Mouse (Mus musculus) inflammation-experienced regulatory T-cells, adult 6 months (primary cell): ENCODE measurements at regions not wholly inside any gene's neighbourhood (a gene's known extent, or its start where the extent isn't known, plus 50 kb on each side); places are given as distances from the start of the nearest gene placed in this dataset.
A peak's percentile ranks its signal among the peaks of the same experiment; 100 is the strongest.
"Not testable (repeated sequence)": the region's sequence is repeated elsewhere in the genome, so short reads cannot be mapped to it uniquely, and the experiment has no call there.

Experiments
- ATAC-seq: one replicate; pipeline ENCODE4 v1.8.0; 2017

- ATAC-seq: not testable (repeated sequence)
Observed at GRCm38 (mm10) chr4:145455573-145455972, 55.0 kb upstream of the Zfp990 start.

DNA sequence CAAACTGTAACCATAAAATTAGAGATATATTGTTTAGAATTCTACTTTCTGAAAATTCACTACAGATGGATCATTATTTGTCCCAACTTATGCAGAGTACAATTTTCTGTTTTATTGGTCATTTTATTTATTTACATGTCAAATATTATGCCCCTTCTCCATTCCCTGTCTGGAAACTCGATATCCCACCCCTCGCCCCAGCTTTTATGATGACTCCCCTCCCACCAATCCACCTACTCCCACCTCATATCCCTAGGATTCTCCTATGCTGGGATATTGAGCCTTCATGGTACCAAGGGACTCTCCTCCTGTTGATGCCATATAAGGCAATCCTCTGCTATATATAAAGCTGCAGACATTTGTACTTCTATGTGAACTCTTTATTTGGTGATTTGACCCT, 62.0 kb upstream of the Zfp990 start:
- no peak for ATAC-seq

DNA sequence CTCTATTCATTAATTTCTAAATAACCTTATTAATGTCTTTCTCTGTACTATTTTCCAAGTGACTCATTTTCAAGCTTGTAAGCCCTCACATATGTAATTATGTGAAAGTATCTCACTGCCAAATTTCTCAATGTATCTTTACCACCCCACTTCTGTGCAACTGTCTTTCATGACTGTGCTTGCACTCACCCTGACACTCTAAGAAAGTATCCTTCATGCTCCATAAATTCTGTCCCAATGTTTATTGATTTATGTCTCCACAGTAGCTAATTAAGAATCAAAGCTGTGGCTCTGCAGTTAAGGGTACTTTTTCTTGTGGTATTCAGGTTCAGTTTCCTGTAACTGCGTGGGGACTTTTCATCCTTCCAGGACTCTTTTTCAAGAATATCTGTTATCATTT, 73.8 kb upstream of the Zfp990 start:
- ATAC-seq: not testable (repeated sequence)

- ATAC-seq: no peak
Observed at GRCm38 (mm10) chr4:145434519-145434918, 76.0 kb upstream of the Zfp990 start.

GRCm38 (mm10) chr4:145434071-145434470, 76.5 kb upstream of the Zfp990 start:
- no peak for ATAC-seq

- not testable (repeated sequence) for ATAC-seq
Observed at GRCm38 (mm10) chr4:145433235-145433634, 77.3 kb upstream of the Zfp990 start.

DNA sequence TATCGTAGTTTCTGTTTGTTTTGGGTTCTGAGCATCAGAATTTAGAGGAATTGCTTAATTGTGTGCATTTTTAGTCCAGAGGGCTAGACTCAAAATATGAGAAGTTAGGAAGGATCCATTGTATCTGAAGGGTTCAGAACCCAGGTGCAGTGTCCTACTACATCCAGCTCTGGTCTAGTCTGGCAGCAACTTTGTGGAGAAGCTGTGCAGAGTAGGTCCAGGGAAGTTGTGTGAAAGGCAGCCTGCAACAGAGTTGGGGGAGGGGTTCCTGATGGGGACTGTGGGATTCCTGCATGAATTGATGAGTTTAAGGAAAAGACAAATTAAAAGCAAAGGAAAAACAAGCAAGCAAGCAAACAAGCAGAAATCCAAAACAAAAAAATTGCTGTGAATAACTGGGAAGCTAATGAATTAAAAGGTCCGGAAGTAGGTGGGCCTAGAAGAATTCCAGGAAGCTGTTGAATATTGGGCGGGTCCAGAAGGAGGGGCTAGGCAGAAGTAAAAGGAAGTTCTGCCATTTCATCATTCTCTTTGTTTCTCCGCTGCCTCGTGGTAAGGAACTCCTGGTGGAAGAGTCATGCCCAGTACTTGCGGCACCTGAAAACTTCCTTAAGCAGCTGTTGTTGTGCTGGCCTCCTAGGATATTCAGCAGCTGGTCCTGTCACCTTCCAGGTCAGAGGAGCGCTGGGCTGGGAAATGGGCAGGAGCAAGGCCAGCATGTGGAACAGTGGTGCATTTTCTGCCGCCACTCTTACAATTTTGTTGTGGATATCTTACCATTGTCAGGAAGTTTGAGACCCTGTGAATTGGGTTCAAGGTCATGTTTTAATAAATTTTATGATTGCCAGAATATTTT, 78.4 kb upstream of the Zfp990 start:
- peak; percentile 25 for ATAC-seq

- ATAC-seq: not testable (repeated sequence)
Observed at GRCm38 (mm10) chr4:145417837-145418236, 92.7 kb upstream of the Zfp990 start.

DNA sequence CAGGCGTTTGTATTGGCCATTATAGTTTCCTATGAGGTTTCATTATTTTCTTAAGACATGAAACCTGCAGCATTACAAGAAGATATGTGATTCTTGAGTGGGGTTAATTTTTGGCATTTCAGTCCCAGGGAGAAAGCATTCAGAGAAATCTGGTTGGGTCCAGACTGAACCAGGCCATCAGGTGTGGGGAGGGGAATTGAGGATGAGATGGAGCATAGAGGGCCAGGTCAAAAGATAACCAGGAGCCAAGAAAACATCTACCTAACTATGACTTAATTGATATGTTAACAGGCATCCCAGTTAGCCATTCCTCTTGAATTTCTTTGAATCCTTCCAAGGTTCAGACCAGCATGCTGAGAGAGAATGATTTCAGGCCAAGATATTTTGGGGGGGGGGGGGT, 96.2 kb upstream of the Tnfrsf8 start:
- no peak for ATAC-seq

DNA sequence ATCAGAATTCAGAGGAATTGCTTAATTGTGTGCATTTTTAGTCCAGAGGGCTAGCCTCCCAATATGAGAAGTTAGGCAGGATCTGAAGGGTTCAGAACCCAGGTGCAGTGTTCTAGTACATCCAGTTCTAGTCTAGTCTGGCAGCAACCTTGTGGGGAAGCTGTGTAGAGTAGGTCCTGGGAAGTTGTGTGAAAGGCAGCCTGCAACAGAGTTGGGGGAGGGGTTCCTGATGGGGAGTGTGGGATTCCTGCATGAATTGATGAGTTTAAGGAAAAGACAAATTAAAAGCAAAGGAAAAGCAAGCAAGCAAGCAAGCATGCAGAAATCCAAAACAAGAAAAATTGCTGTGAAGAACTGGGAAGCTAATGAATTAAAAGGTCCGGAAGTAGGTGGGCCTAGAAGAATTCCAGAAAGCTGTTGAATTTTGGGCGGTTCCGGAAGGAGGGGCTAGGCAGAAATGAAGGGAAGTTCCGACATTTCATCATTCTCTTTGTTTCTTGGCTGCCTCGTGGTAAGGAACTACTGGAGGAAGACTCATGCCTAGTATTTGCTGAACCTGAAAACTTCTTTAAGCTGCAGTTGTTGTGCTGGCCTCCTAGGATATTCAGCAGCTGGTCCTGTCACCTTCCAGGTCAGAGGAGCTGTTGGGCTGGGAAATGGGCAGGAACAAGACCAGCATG, 95.0 kb upstream of the Tnfrsf8 start:
- no peak for ATAC-seq

GRCm38 (mm10) chr4:145406050-145406449, 91.1 kb upstream of the Tnfrsf8 start:
- ATAC-seq: not testable (repeated sequence)

DNA sequence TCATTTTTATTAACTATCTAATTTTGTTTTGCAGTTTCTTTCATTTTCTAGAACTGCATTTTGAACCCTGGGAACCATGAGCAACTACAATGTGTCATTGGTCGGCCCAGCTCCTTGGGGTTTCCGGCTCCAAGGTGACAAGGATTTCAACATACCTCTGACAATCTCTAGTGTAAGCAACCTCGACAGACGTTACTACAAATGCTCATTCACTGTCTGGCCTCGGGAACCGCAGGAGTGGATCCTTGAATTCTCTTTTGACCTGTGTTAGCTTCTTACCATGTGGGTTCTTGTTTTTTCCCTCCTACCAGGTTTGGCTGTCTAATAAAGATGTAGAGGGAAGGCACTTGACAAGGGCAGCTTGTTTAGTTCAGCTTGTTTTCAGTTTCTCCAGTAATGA, 89.3 kb upstream of the Tnfrsf8 start:
- not testable (repeated sequence) for ATAC-seq

- not testable (repeated sequence) for ATAC-seq
Observed at GRCm38 (mm10) chr4:145378876-145379275, 63.9 kb upstream of the Tnfrsf8 start.

DNA sequence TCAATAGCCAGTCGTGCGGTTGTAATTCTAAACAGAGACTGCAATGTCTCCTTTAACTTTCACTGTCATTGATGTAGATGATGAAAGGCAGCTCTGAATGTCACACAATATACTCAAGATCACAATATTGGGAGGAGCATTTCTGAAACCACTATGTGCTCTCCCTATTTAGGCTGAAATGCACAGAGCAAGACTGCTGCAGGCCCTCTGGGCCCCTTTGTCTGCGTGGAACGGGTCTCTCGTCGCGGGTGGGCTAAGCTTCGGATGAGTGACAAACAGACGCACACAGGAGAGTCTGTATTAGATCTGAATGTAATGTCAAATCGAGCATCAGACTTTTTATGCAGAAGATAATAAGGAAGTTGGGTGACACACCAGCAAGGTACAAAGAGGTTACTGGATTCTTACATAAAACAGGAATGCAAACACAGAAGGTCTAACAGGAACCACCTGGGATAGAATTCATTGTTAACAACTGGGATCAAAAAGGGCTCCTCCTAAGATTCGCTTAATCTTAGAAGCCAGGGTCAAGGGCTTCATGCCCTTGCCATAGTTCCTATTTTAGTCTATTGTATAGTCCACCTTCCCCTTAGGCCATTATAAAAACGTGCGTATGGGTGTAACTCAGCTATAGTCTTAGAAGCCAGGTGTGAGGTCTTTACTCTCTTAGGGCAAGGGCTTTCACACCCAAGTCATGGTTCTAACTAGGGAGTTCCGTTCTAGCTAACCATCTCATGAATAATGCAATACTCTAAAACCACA, 62.5 kb upstream of the Tnfrsf8 start:
- not testable (repeated sequence) for ATAC-seq

DNA sequence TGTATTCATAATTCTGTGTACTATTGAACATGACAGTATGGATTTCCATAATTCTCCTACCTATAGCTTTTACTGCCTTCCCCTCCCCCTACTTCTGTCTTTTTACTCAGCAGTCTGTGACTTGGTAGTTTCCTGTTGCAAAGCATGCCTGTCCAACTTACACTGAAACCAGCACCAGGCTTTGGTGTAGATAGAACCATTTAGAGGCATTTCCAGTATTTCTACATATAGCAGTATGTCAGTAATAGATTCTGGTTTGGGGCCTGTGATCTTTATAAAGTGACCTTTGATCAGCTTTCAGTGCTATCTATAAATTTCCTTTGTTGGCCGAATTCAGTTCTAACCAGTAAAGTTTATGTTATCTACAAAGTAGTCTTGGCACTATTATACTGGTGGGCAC, 54.8 kb upstream of the Tnfrsf8 start:
- ATAC-seq: no peak

DNA sequence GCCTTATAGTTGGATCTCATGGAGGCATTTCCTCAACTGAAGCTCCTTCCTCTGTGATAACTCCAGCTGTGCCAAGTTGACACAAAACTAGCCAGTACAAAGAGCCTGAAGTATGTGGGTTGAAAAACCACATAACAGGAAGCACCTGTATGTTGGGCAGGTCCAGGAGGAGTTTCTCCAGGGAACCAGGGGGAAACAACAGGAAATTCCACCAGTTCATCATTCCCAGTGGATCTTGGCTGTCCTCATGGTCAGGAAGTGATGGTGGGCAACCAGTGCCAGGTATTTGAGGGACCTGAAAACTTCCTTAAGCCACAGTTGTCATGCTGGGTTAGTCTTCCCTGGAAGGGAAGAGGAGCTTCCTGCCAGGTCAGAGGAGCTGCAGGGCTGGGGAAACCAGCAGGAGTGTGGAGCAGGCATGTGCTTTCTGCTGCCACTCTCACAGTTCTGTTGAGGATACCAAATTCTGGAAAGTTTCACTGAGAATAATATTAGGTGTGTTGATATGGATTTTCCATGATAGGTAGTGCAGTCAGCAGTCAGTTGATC, 52.4 kb upstream of the Tnfrsf8 start:
- ATAC-seq: no peak

DNA sequence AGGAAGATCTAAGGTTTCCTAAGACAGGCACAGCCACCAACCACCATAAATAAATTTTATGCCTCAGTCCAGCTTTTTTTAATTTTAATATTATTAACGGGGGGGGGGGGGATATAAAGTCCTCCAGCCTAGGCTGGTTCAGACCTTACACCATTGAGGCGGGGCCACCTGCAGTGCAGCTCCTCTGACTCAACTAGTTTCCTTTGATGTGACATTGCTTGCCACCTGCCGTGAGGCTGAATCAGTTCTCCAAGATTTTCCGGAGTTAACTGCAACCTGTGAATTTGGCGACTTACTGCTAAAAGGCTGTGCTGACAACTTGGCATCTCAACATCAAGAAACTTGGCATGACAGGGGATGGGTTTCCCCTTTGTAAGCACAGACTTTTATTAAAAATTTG, 51.3 kb upstream of the Tnfrsf8 start:
- ATAC-seq: no peak

DNA sequence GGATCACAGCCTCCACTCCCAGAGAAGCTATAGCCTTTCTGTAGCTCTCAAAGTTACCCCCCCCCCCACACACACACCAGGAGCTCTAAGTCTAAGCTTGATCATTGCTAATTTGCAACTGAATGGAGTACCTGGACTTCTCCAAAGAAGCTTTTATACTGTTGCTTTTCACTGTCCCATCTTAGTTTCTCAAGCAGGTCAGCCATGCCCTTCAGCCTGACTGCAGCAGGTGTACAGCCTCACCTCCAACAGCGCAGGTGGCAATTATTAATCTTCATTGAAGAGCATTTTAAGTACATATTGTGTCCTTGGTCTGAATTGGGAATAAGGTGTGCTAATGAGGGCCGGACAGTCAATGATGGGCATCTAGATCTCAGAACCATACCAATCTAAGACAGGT, 50.8 kb upstream of the Tnfrsf8 start:
- not testable (repeated sequence) for ATAC-seq
